Mouse (Mus musculus) gastrocnemius, postnatal 4 days (tissue): Measurements from ENCODE around the gene Ppp1r13b. TPM values are rescaled to one million over a fixed set of nuclear protein-coding genes. Genes with fewer than 3 reads are reported as not detected.
A peak's percentile ranks its signal among the peaks of the same experiment; 100 is the strongest.

Experiments used
- DNase-seq, 2 experiments: peaks; one replicate each; pipeline ENCODE4 v3.0.0; 2021 to 2022; ENCODE audit warnings: low spot score in 2 of 2, mixed read lengths in 2 of 2
- total RNA-seq, 2 experiments: library from RNA; stranded (reverse); gene quantifications; 2 replicates each; pipeline ENCODE4 v1.2.3; 2021

The Ppp1r13b gene
- total RNA-seq, 2 experiments from 2014 or later, result 13.1 to 15.8 TPM

- DNase-seq, result no peak
These were observed 15.2 kb upstream of the Ppp1r13b start for GRCm38 (mm10) chr12:111923117-111923516.

- DNase-seq, result no peak
These were observed 12.1 kb upstream of the Ppp1r13b start for GRCm38 (mm10) chr12:111920046-111920445.

GRCm38 (mm10) chr12:111916514-111917217 is 8.8 kb upstream of the Ppp1r13b start:
- no peak for DNase-seq

DNA sequence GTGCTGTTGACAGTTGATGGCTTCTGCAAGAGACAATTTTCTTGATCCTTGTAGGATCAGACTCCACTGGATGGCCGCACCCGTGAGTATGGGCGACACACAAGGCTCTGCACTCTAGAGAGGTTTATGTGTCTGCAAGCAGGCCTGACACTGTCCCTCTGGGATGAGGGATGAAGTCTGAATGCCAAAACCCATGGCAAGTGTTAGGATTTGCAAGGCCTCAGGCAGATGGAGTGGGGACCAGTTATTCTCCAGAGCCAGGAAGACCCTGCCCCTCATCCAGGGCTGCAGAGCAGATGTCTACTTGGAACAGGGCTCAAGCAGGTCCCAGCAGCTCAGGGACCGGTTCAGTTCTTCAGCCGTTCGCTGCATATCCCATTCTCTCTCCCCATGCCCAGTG is 7.9 kb upstream of the Ppp1r13b start:
- DNase-seq, result no peak

- no peak for DNase-seq
These were observed 6.1 kb upstream of the Ppp1r13b start for GRCm38 (mm10) chr12:111914031-111914430.

DNA sequence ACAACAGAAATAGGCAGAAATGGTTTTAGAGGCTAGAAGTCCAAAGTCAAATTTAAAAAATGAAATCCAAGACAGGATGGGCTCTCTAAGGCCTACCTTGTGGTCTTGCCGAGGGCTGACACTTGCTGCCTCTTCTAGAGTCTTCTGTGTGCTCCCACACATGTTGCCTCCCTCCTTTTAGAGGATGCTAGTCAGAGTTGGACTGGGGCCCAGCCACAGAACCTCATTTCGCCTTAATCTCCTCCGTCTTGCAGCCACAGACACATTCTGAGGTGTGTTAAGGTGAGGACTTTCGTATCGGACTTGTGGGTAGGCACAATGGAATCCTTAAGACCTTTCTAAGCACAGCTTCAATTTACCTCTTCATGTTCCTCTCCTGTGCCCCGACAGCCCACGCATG is 4.9 kb upstream of the Ppp1r13b start:
- no peak for DNase-seq

- no peak for DNase-seq
These were observed 3.9 kb upstream of the Ppp1r13b start for GRCm38 (mm10) chr12:111911796-111912195.

- DNase-seq, result no peak
These were observed 3.4 kb upstream of the Ppp1r13b start for GRCm38 (mm10) chr12:111911171-111911760.

DNA sequence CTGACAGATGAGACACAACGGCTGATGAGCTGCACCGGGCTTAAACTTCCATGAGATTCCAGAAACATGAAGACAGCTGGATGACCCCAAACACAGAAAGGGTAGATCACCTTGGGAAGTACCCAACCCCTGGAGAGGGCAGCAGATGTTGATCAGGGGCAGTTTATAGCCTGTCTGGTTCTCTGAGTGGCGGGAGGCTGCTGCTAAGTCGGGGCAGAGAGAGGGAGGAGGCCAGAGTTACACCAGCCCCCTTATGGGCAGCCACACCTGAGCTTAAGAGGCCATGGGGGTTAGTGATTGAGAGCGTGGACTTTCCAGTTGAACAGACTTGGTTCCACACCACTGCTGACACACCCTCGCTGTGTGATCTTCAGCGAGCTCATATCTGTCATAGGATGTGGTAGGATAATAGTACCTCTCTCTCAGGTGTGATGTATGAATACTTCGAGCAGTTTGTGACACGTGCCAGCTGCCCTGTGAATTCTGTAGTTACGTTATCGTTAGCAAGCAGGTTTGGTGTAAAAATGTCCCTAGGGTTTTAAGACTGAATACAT is 1.2 kb upstream of the Ppp1r13b start:
- no peak for DNase-seq

- DNase-seq, result peak; percentile 33 to 60
These were observed 454 bp downstream of the Ppp1r13b start for GRCm38 (mm10) chr12:111907421-111907891.

DNA sequence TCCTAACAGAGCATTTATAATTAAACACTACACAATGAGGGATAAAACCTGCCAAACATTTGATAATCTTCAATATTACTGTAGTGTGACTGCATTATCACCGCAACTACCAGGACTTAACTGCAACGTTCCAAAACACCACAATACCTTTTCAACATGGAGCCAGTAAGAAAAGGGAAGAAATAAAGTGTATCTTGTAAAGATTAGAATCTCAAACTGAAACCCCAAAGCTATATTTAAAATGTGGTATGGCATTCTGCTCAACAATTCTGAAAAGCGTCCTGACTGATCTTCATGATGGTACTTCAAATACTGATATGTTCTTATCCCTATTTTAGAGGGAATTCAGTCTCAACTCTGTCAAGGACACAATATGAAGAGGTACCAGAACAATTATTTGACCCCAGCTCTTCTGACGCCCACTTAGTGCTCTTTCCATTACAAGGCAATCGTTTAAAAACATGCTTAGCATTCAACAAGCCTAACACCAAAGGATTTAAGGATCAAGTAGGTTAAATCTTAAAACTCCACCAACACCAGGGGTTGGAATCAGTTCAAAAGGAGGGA is 1.5 kb downstream of the Ppp1r13b start:
- no peak for DNase-seq

GRCm38 (mm10) chr12:111902488-111902887 is 5.4 kb downstream of the Ppp1r13b start:
- DNase-seq, result no peak

GRCm38 (mm10) chr12:111901105-111901875 is 6.6 kb downstream of the Ppp1r13b start:
- no peak for DNase-seq

DNA sequence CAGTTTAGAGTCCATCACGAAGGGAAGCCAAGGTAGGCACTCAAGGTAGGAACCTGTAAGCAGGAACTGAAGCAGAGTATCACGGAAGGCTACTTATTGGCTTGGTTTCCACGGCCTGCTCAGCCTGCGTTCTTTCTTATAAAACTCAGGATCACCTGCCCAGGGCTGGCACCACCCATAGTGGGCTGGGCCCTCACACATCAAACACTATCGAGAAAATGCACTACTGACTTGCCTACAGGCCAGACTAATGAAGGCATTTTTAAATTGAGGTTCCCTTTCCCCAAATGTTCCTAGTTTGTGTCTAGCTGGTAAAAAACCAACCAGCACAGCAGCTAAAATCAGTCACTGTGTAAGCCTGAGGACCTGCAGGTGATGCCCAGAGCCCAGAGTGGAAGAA is 8.3 kb downstream of the Ppp1r13b start:
- no peak for DNase-seq

GRCm38 (mm10) chr12:111898686-111899085 is 9.2 kb downstream of the Ppp1r13b start:
- DNase-seq, result no peak

DNA sequence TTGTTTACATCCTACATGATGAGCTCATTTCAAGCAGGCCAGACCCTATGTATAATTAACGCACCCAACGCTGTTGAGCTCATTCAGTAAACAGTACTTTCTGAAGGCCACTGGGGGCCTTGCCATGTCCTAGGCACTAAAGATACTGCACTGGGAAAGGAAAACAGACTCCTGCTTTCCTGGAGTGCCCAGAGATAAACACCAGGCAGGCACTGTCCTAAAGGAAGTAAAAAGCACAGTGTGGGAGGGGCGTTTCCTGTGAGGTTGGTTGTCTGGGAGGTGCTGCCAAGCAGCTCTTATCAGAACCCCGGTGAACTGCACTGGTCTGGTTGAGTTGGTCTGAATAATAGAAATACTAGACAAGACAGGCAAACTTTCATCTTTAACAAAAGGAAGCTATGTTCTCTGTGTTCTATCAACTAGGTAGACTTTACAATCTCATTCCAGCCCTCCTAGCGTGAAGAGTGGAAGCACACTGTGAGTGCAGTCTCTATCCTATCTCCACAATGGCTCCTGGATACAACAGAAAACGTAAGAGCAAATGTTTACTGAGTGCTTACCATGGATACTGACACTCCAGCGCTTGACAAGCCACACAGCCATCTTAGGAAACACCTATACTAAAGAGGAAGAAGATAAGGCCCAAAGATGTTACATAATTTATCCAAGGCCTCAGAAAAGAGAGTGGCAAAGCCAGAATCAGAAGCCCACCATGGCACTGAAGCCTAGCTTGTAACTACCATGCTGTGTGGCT is 10.8 kb downstream of the Ppp1r13b start:
- no peak for DNase-seq

- peak in 1 of 2 experiments; percentile 25 for DNase-seq
These were observed 13.8 kb downstream of the Ppp1r13b start for GRCm38 (mm10) chr12:111894082-111894481.

- DNase-seq, result no peak
These were observed 14.9 kb downstream of the Ppp1r13b start for GRCm38 (mm10) chr12:111892981-111893380.

- DNase-seq, result no peak
These were observed 16.1 kb downstream of the Ppp1r13b start for GRCm38 (mm10) chr12:111891800-111892199.

DNA sequence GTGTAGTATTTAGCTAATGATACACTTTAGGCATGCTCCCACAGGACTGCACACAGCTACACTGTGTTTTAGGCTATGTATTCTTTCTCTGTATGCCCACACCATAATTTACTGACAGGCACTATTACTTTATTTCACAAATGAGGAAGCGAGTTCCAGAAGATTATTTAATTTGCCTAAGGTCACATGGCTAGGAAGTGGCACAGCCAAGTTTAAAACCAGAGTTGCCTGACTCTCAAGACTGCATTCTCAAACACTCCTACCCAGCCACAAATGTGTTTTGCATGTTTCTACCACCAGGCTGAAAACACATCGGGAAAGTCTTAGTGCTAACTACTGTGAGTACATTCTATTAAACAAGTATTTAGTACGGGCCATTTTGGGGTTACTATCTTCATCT is 18.7 kb downstream of the Ppp1r13b start:
- DNase-seq, result no peak
